In the genomic region with DNA sequence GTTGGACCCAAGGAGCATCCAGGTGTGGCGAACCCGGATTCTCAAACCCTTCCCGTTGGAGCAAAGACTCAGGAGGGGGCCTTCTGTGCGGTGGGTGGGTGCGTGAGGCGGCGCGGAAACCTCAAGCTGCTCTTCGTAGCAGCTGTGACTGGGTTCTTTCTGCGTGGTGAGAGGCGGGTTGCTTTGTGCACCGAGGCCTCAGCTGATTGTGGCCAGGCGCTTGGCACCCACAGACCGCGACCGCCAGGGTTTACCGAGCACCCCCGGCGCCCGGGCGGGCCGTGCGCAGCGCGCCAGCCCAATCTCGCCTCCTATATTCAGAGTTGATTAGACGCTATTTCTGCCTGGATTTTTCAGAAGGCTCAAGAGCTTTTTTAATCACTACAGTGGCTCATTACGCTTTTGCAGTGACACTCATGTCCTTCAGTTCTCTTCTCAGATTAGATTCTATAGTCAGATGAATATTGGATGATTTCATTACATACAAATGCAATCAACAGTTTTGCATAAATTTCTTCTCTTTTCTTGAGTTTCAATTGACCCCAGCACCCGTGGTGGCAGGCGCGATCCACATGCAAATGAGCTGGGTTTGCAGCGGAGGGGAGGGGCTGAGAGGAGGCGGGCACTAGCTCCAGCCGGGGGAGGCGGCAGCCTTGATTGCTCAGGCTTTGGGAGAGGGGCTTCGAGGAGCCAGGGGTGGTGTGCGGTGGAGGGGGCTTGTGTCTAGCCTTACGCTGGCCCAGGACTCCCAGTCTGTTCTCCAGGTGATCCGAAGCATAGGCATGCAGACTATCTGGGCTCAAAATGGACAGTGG, we compare ENCODE assay signal across 8 mouse cellular contexts. TPM values are rescaled to one million over a fixed set of nuclear protein-coding genes. Genes with fewer than 3 reads are reported as not detected.
DNase-seq lines count a peak whose midpoint lies in the region; ATAC-seq and TF ChIP-seq lines count a peak whose summit lies in the region.

No protein-coding gene starts in this region.

- WGBS in embryonic facial prominence, embryonic 11.5 days, result 1% methylated on average over 39 of the region's 39 CpGs
- under 1% methylated on average over 39 of the region's 39 CpGs for WGBS in hindbrain, embryonic 16.5 days
- WGBS in liver, embryonic 16.5 days (ENCODE audit: insufficient replicate concordance), result 2% methylated on average over 39 of the region's 39 CpGs
- 2% methylated on average over 39 of the region's 39 CpGs for WGBS in olfactory bulb, adult 2 months

- no peak for TF ChIP-seq POLR2A in olfactory bulb, adult 2 months (IDR thresholded peaks at IDR 0.05; ENCODE audit: insufficient read depth, low read depth, low read length)

- H3K9ac ChIP-seq in embryonic facial prominence, embryonic 11.5 days (replicated peaks; ENCODE audit: low read length), result peak overlapping the region; percentile 44; the same call in 1 of the 2 replicates
- H3K9ac ChIP-seq in hindbrain, embryonic 16.5 days (ENCODE audit: low read depth, low read length), result peak overlapping the region; percentile 54
- H3K9ac ChIP-seq in liver, embryonic 16.5 days (ENCODE audit: low read depth, low read length), result 0 out of 2 replicates have a peak overlapping the region, but pooled peaks have one; percentile 6

- no peak for ATAC-seq in erythroblast, adult 5-6 weeks (replicated peaks; ENCODE audit: low FRiP score, poor library complexity, severe bottlenecking)
- no peak for ATAC-seq in embryonic facial prominence, embryonic 11.5 days (replicated peaks; ENCODE audit: insufficient number of reproducible peaks, low FRiP score, low TSS enrichment, low read depth)
- peak; percentile 70 for ATAC-seq in hindbrain, embryonic 16.5 days
- no peak for ATAC-seq in liver, embryonic 16.5 days (ENCODE audit: low read depth)

- DNase-seq in CD4-positive, CD25-positive, alpha-beta regulatory T cell, adult 2 months (ENCODE audit: low read depth, low spot score), result peak; percentile 37
- DNase-seq in embryonic facial prominence, embryonic 11.5 days (ENCODE audit: low spot score), result peak; percentile 71
- DNase-seq in gastrocnemius, adult 8-10 months (ENCODE audit: low spot score in 2 of 2), result no peak

- peak overlapping the region; percentile 55 for H3K4me3 ChIP-seq in erythroblast, embryonic 14.5 days (replicated peaks)
- peak overlapping the region; percentile 33 for H3K4me3 ChIP-seq in embryonic facial prominence, embryonic 11.5 days (ENCODE audit: low read depth, low read length)
- peak overlapping the region; percentile 35 for H3K4me3 ChIP-seq in hindbrain, embryonic 16.5 days (ENCODE audit: low read length)
- peak overlapping the region; percentile 49 for H3K4me3 ChIP-seq in liver, embryonic 16.5 days (ENCODE audit: low read depth, low read length)
- H3K4me3 ChIP-seq in olfactory bulb, adult 2 months (ENCODE audit: insufficient read depth, low read depth, low read length), result peak overlapping the region; percentile 39

- H3K4me2 ChIP-seq in embryonic facial prominence, embryonic 11.5 days (ENCODE audit: low read depth, low read length), result peak overlapping the region; percentile 78
- H3K4me2 ChIP-seq in hindbrain, embryonic 16.5 days (ENCODE audit: low read length), result peak overlapping the region; percentile 57
- peak overlapping the region; percentile 72 for H3K4me2 ChIP-seq in liver, embryonic 16.5 days (ENCODE audit: low read depth, low read length)

- peaks cover 51% of the 10 kb centered on the region for H3K27me3 ChIP-seq in erythroblast, embryonic 14.5 days (ENCODE audit: control insufficient read depth)
- H3K27me3 ChIP-seq in embryonic facial prominence, embryonic 11.5 days (ENCODE audit: control insufficient read depth, insufficient read depth, low read length), result peaks cover 26% of the 10 kb centered on the region
- peaks cover 6% of the 10 kb centered on the region for H3K27me3 ChIP-seq in hindbrain, embryonic 16.5 days (replicated peaks; ENCODE audit: control insufficient read depth, insufficient read depth, low read length)
- peaks cover 29% of the 10 kb centered on the region for H3K27me3 ChIP-seq in liver, embryonic 16.5 days (ENCODE audit: control insufficient read depth, insufficient read depth, low read depth, low read length)

- peaks cover 70% of the 10 kb centered on the region for H3K4me1 ChIP-seq in erythroblast, embryonic 14.5 days (ENCODE audit: control insufficient read depth)
- H3K4me1 ChIP-seq in embryonic facial prominence, embryonic 11.5 days (ENCODE audit: control insufficient read depth, insufficient read depth, low read length), result peaks cover 2% of the 10 kb centered on the region
- H3K4me1 ChIP-seq in hindbrain, embryonic 16.5 days (ENCODE audit: control insufficient read depth, insufficient read depth, low read depth, low read length), result peaks cover 30% of the 10 kb centered on the region
- H3K4me1 ChIP-seq in liver, embryonic 16.5 days (ENCODE audit: control insufficient read depth, low read depth, low read length), result peaks cover 41% of the 10 kb centered on the region
- H3K4me1 ChIP-seq in olfactory bulb, adult 2 months (ENCODE audit: control insufficient read depth, insufficient read depth, low read length), result peaks cover 23% of the 10 kb centered on the region

- peaks cover 6% of the 10 kb centered on the region; the same call in 1 of the 2 replicates for H3K36me3 ChIP-seq in erythroblast, embryonic 14.5 days (ENCODE audit: control insufficient read depth)
- H3K36me3 ChIP-seq in embryonic facial prominence, embryonic 11.5 days (replicated peaks; ENCODE audit: control insufficient read depth, insufficient read depth, low read depth, low read length), result no peaks in the 10 kb centered on the region
- H3K36me3 ChIP-seq in hindbrain, embryonic 16.5 days (ENCODE audit: control insufficient read depth, insufficient read depth, low read length), result no peaks in the 10 kb centered on the region
- H3K36me3 ChIP-seq in liver, embryonic 16.5 days (ENCODE audit: control insufficient read depth, insufficient read depth), result no peaks in the 10 kb centered on the region

- H3K27ac ChIP-seq in embryonic facial prominence, embryonic 11.5 days (replicated peaks; ENCODE audit: low read depth, low read length), result no peak overlapping the region
- H3K27ac ChIP-seq in hindbrain, embryonic 16.5 days (ENCODE audit: low read depth, low read length), result peak overlapping the region; percentile 65
- no peak overlapping the region for H3K27ac ChIP-seq in liver, embryonic 16.5 days (ENCODE audit: low read length)
- no peak overlapping the region for H3K27ac ChIP-seq in olfactory bulb, adult 2 months (ENCODE audit: insufficient read depth, low read depth, low read length)

- peaks cover 7% of the 10 kb centered on the region for H3K9me3 ChIP-seq in erythroblast, embryonic 14.5 days (ENCODE audit: control insufficient read depth, low read length)
- H3K9me3 ChIP-seq in embryonic facial prominence, embryonic 11.5 days (replicated peaks; ENCODE audit: control insufficient read depth, low read length), result no peaks in the 10 kb centered on the region
- H3K9me3 ChIP-seq in hindbrain, embryonic 16.5 days (ENCODE audit: control insufficient read depth, low read length), result no peaks in the 10 kb centered on the region
- no peaks in the 10 kb centered on the region for H3K9me3 ChIP-seq in liver, embryonic 16.5 days (replicated peaks; ENCODE audit: control insufficient read depth, low read length)

- no peak for TF ChIP-seq CTCF in olfactory bulb, adult 2 months (IDR thresholded peaks at IDR 0.05; ENCODE audit: insufficient read depth, low read depth, low read length)

RNA-seq across cellular contexts. Expression of a gene that starts 27.0 kb away (rescaled TPM):
- 0.09 TPM in 1 of 2 replicates, not detected in the other for polyA plus RNA-seq in erythroblast, embryonic 14.5 days (2012)
- 15.0 and 19.6 TPM in 2 replicates for total RNA-seq in erythroblast, adult 5-6 weeks (2015; ENCODE audit: low replicate concordance)
- 12.1 and 13.6 TPM in 2 replicates for total RNA-seq in erythroblast, adult 5-6 weeks (2017; ENCODE audit: low replicate concordance)
- 5.7 and 6.5 TPM in 2 replicates for polyA plus RNA-seq in embryonic facial prominence, embryonic 11.5 days (2014; fragmentation: Nextera tagmentation; extraction: Ambion mirVana)
- polyA plus RNA-seq in hindbrain, embryonic 16.5 days (2015; fragmentation: Nextera tagmentation; extraction: Ambion mirVana), result 6.6 and 6.8 TPM in 2 replicates
- polyA plus RNA-seq in liver, embryonic 16.5 days (2015; fragmentation: Nextera tagmentation; extraction: Ambion mirVana), result 20.9 and 22.5 TPM in 2 replicates
- polyA plus RNA-seq in olfactory bulb, adult 2 months (2012; ENCODE audit: insufficient read depth, insufficient read length, low replicate concordance, missing spikeins), result not detected in 2 replicates
- 1 to 10 TPM; 2.1 to 5.4 (median 2.4) TPM for total RNA-seq in gastrocnemius, adult 8-10 months (2022)

Comparison
In these comparisons a context has a peak if more than half of its experiments do, and no peak if none do; other contexts are left out.
1. DNase-seq: peak in CD4-positive, CD25-positive, alpha-beta regulatory T cell, adult 2 months (single experiment) and embryonic facial prominence, embryonic 11.5 days (single experiment); none in gastrocnemius, adult 8-10 months (0 of 2).
2. Peak in every context shown above with its lines, with median percentiles within 50 percentile points of each other: H3K4me3 ChIP-seq, H3K4me2 ChIP-seq and H3K9ac ChIP-seq.